Mouse (Mus musculus): ENCODE measurements around the gene Nudt14. TPM values are rescaled to one million over a fixed set of nuclear protein-coding genes. Genes with fewer than 3 reads are reported as not detected.

Gene Nudt14
- polyA plus RNA-seq, 1 experiment from 2014 or later, result 30.6 TPM

GRCm38 (mm10) chr12:112961872-112962271 is 19.9 kb upstream of the Nudt14 start:
- Histone ChIP-seq H3K27ac (ENCODE audit: low read depth) (0 out of 2 replicates have a peak overlapping the region, but pooled peaks have one; percentile 16), H3K9me3 (ENCODE audit: low read length) (no peaks in the 10 kb centered on the region), H3K4me1 (ENCODE audit: insufficient read depth) (no peaks in the 10 kb centered on the region), H3K36me3 (replicated peaks; ENCODE audit: insufficient read depth, low read length) (peaks cover 76% of the 10 kb centered on the region), H3K27me3 (ENCODE audit: insufficient read depth, low read length) (no peaks in the 10 kb centered on the region), H3K4me2 (ENCODE audit: low read depth, low read length) (no peak overlapping the region), H3K9ac (replicated peaks) (no peak overlapping the region), H3K4me3 (ENCODE audit: low read depth, low read length) (no peak overlapping the region)
- 59% methylated on average over 5 of the region's 5 CpGs for WGBS (ENCODE audit: insufficient replicate concordance)
- ATAC-seq (no peak), DNase-seq (no peak)
- no peak for TF ChIP-seq EP300 (IDR thresholded peaks at IDR 0.05; ENCODE audit: low read depth)
- TF ChIP-seq CTCF (IDR thresholded peaks at IDR 0.05; ENCODE audit: low read depth), result no peak

- Histone ChIP-seq H3K9ac (replicated peaks) (no peak overlapping the region), H3K9me3 (ENCODE audit: low read length) (no peaks in the 10 kb centered on the region), H3K27ac (ENCODE audit: low read depth) (0 out of 2 replicates have a peak overlapping the region, but pooled peaks have one; percentile 16), H3K27me3 (ENCODE audit: insufficient read depth, low read length) (no peaks in the 10 kb centered on the region), H3K36me3 (replicated peaks; ENCODE audit: insufficient read depth, low read length) (peaks cover 72% of the 10 kb centered on the region), H3K4me3 (ENCODE audit: low read depth, low read length) (no peak overlapping the region), H3K4me1 (ENCODE audit: insufficient read depth) (no peaks in the 10 kb centered on the region), H3K4me2 (ENCODE audit: low read depth, low read length) (no peak overlapping the region)
- 86% methylated on average over 7 of the region's 7 CpGs for WGBS (ENCODE audit: insufficient replicate concordance)
- ATAC-seq (no peak), DNase-seq (no peak)
- TF ChIP-seq EP300 (IDR thresholded peaks at IDR 0.05; ENCODE audit: low read depth) (no peak), CTCF (IDR thresholded peaks at IDR 0.05; ENCODE audit: low read depth) (no peak)
These were observed 19.5 kb upstream of the Nudt14 start for GRCm38 (mm10) chr12:112961428-112961827.

- WGBS (ENCODE audit: insufficient replicate concordance), result 76% methylated on average over 8 of the region's 8 CpGs
- Histone ChIP-seq H3K9me3 (ENCODE audit: low read length) (no peaks in the 10 kb centered on the region), H3K36me3 (replicated peaks; ENCODE audit: insufficient read depth, low read length) (peaks cover 54% of the 10 kb centered on the region), H3K27ac (ENCODE audit: low read depth) (no peak overlapping the region), H3K4me3 (ENCODE audit: low read depth, low read length) (no peak overlapping the region), H3K4me1 (ENCODE audit: insufficient read depth) (no peaks in the 10 kb centered on the region), H3K27me3 (ENCODE audit: insufficient read depth, low read length) (no peaks in the 10 kb centered on the region), H3K9ac (replicated peaks) (no peak overlapping the region), H3K4me2 (ENCODE audit: low read depth, low read length) (no peak overlapping the region)
- DNase-seq (no peak), ATAC-seq (no peak)
- TF ChIP-seq CTCF (IDR thresholded peaks at IDR 0.05; ENCODE audit: low read depth) (no peak), EP300 (IDR thresholded peaks at IDR 0.05; ENCODE audit: low read depth) (no peak)
These were observed 17.5 kb upstream of the Nudt14 start for GRCm38 (mm10) chr12:112959421-112959820.

GRCm38 (mm10) chr12:112958303-112958702 is 16.4 kb upstream of the Nudt14 start:
- no peaks in the 10 kb centered on the region for H3K9me3 ChIP-seq (ENCODE audit: low read length)
- no peaks in the 10 kb centered on the region for H3K27me3 ChIP-seq (ENCODE audit: insufficient read depth, low read length)
- peaks cover 42% of the 10 kb centered on the region for H3K36me3 ChIP-seq (replicated peaks; ENCODE audit: insufficient read depth, low read length)
- TF ChIP-seq CTCF (IDR thresholded peaks at IDR 0.05; ENCODE audit: low read depth) (peak; percentile 49), EP300 (IDR thresholded peaks at IDR 0.05; ENCODE audit: low read depth) (no peak)
- DNase-seq (no peak), ATAC-seq (peak; percentile 28; the same call in 1 of the 2 replicates)
- no peak overlapping the region for H3K4me3 ChIP-seq (ENCODE audit: low read depth, low read length)
- H3K27ac ChIP-seq (ENCODE audit: low read depth), result no peak overlapping the region
- H3K9ac ChIP-seq (replicated peaks), result no peak overlapping the region
- H3K4me2 ChIP-seq (ENCODE audit: low read depth, low read length), result no peak overlapping the region
- no peaks in the 10 kb centered on the region for H3K4me1 ChIP-seq (ENCODE audit: insufficient read depth)
- 39% methylated on average over 3 of the region's 4 CpGs for WGBS (ENCODE audit: insufficient replicate concordance)

GRCm38 (mm10) chr12:112955800-112956199 is 13.9 kb upstream of the Nudt14 start:
- Histone ChIP-seq H3K4me3 (ENCODE audit: low read depth, low read length) (no peak overlapping the region), H3K4me2 (ENCODE audit: low read depth, low read length) (no peak overlapping the region), H3K27me3 (ENCODE audit: insufficient read depth, low read length) (peaks cover 6% of the 10 kb centered on the region; the same call in 1 of the 2 replicates), H3K27ac (ENCODE audit: low read depth) (no peak overlapping the region), H3K9me3 (ENCODE audit: low read length) (no peaks in the 10 kb centered on the region), H3K4me1 (ENCODE audit: insufficient read depth) (peaks cover 7% of the 10 kb centered on the region), H3K36me3 (replicated peaks; ENCODE audit: insufficient read depth, low read length) (peaks cover 17% of the 10 kb centered on the region), H3K9ac (replicated peaks) (no peak overlapping the region)
- TF ChIP-seq EP300 (IDR thresholded peaks at IDR 0.05; ENCODE audit: low read depth) (no peak), CTCF (IDR thresholded peaks at IDR 0.05; ENCODE audit: low read depth) (peak; percentile 93)
- peak; percentile 82 for DNase-seq
- WGBS (ENCODE audit: insufficient replicate concordance), result 50% methylated on average over 4 of the region's 4 CpGs
- ATAC-seq, result peak; percentile 72

GRCm38 (mm10) chr12:112952926-112953565 is 11.1 kb upstream of the Nudt14 start:
- Histone ChIP-seq H3K36me3 (replicated peaks; ENCODE audit: insufficient read depth, low read length) (0 out of 2 replicates have a peak, but pooled peaks cover 5% of the 10 kb centered on the region), H3K4me1 (ENCODE audit: insufficient read depth) (peaks cover 15% of the 10 kb centered on the region), H3K9me3 (ENCODE audit: low read length) (no peaks in the 10 kb centered on the region), H3K4me3 (ENCODE audit: low read depth, low read length) (no peak overlapping the region), H3K9ac (replicated peaks) (no peak overlapping the region), H3K27me3 (ENCODE audit: insufficient read depth, low read length) (peaks cover 30% of the 10 kb centered on the region), H3K4me2 (ENCODE audit: low read depth, low read length) (no peak overlapping the region), H3K27ac (ENCODE audit: low read depth) (no peak overlapping the region)
- no peak for DNase-seq
- TF ChIP-seq EP300 (IDR thresholded peaks at IDR 0.05; ENCODE audit: low read depth) (no peak), CTCF (IDR thresholded peaks at IDR 0.05; ENCODE audit: low read depth) (no peak)
- WGBS (ENCODE audit: insufficient replicate concordance), result 36% methylated on average over 3 of the region's 3 CpGs
- no peak for ATAC-seq
